9 mouse cellular contexts compared by ENCODE assay signal in genomic region chr2:129873489-129873888, GRCm38 (mm10).
DNase-seq lines count a peak whose midpoint lies in the region; ATAC-seq and TF ChIP-seq lines count a peak whose summit lies in the region.
"Had no signal": no experiment of that assay in that cellular context is flagged by ENCODE, and none has a peak within 500 bp of the region (broad histone marks: within the 10 kb centered on the region; RNA-seq: fewer than 3 reads in every experiment).

No protein-coding gene starts in this region.

- ATAC-seq in kidney, postnatal 0 days (replicated peaks; ENCODE audit: low FRiP score, low read depth) = no peak; the same call in 1 of the 2 replicates
- no peak for ATAC-seq in liver, embryonic 13.5 days (ENCODE audit: low read depth)
- ATAC-seq in neural tube, embryonic 13.5 days (ENCODE audit: low read depth) = peak; percentile 87

- intact Hi-C loops in heart, adult 2 months (cut with DNase I) = loop anchor here (1.0 to 5.0 kb wide), 4 partner anchors 73 to 371 kb away; partner anchors contain the start of gene Stk35

- H3K4me2 ChIP-seq in kidney, postnatal 0 days (ENCODE audit: low read length) = no peak overlapping the region
- no peak overlapping the region for H3K4me2 ChIP-seq in liver, embryonic 13.5 days
- H3K4me2 ChIP-seq in neural tube, embryonic 13.5 days = no peak overlapping the region
- H3K4me2 ChIP-seq: embryonic facial prominence, embryonic 12.5 days had no signal

- 4% methylated on average over 5 of the region's 5 CpGs for WGBS in heart, adult 2 months
- 5% methylated on average over 5 of the region's 5 CpGs for WGBS in kidney, postnatal 0 days
- 8% methylated on average over 5 of the region's 5 CpGs for WGBS in liver, embryonic 13.5 days (ENCODE audit: insufficient replicate concordance)
- 8% methylated on average over 5 of the region's 5 CpGs for WGBS in neural tube, embryonic 13.5 days

- H3K27ac ChIP-seq in heart, adult 2 months = no peak overlapping the region
- no peak overlapping the region for H3K27ac ChIP-seq in kidney, postnatal 0 days
- no peak overlapping the region for H3K27ac ChIP-seq in liver, embryonic 13.5 days
- no peak overlapping the region for H3K27ac ChIP-seq in neural tube, embryonic 13.5 days (replicated peaks)
- H3K27ac ChIP-seq in testis, adult 2 months (ENCODE audit: control insufficient read depth, insufficient read depth, low read depth, low read length) = no peak overlapping the region
- H3K27ac ChIP-seq: embryonic facial prominence, embryonic 12.5 days had no signal

- no peaks in the 10 kb centered on the region for H3K9me3 ChIP-seq in kidney, postnatal 0 days (replicated peaks; ENCODE audit: low read length)
- H3K9me3 ChIP-seq in liver, embryonic 13.5 days (replicated peaks) = no peaks in the 10 kb centered on the region
- no peaks in the 10 kb centered on the region for H3K9me3 ChIP-seq in neural tube, embryonic 13.5 days
- H3K9me3 ChIP-seq: embryonic facial prominence, embryonic 12.5 days had no signal

- TF ChIP-seq POLR2A in heart, adult 2 months (IDR thresholded peaks at IDR 0.05; ENCODE audit: insufficient read depth, low read depth, low read length) = no peak
- no peak for TF ChIP-seq POLR2A in testis, adult 2 months (IDR thresholded peaks at IDR 0.05; ENCODE audit: control insufficient read depth, low read depth, low read length)

- TF ChIP-seq CTCF in heart, adult 2 months (IDR thresholded peaks at IDR 0.05) = peak; percentile 94
- peak; percentile 97 for TF ChIP-seq CTCF in kidney, postnatal 0 days (IDR thresholded peaks at IDR 0.05; ENCODE audit: low read depth)
- TF ChIP-seq CTCF in testis, adult 2 months (IDR thresholded peaks at IDR 0.05; ENCODE audit: control insufficient read depth, insufficient read depth, insufficient replicate concordance, low read depth, low read length) = peak; percentile 80; the same call in 1 of the 2 replicates

- H3K4me1 ChIP-seq in heart, adult 2 months (ENCODE audit: control insufficient read depth, insufficient read depth, low read length) = no peaks in the 10 kb centered on the region
- no peaks in the 10 kb centered on the region for H3K4me1 ChIP-seq in kidney, postnatal 0 days (replicated peaks; ENCODE audit: insufficient read depth, low read length)
- no peaks in the 10 kb centered on the region for H3K4me1 ChIP-seq in liver, embryonic 13.5 days (replicated peaks)
- no peaks in the 10 kb centered on the region for H3K4me1 ChIP-seq in neural tube, embryonic 13.5 days (replicated peaks)
- H3K4me1 ChIP-seq in testis, adult 2 months (ENCODE audit: control insufficient read depth, insufficient read depth, low read length) = no peaks in the 10 kb centered on the region
- H3K4me1 ChIP-seq: embryonic facial prominence, embryonic 12.5 days had no signal

- no peak overlapping the region for H3K9ac ChIP-seq in heart, adult 2 months (ENCODE audit: low read depth, low read length)
- no peak overlapping the region for H3K9ac ChIP-seq in kidney, postnatal 0 days (ENCODE audit: low read depth, low read length)
- H3K9ac ChIP-seq in liver, embryonic 13.5 days = no peak overlapping the region
- no peak overlapping the region for H3K9ac ChIP-seq in neural tube, embryonic 13.5 days
- H3K9ac ChIP-seq: embryonic facial prominence, embryonic 12.5 days had no signal

- peak; percentile 73 for DNase-seq in 416B (ENCODE audit: low read depth)
- peak; percentile 54 for DNase-seq in adrenal gland, adult 8-10 months
- DNase-seq in embryo, embryonic 11.5 days (ENCODE audit: low read depth, low spot score) = peak; percentile 47
- DNase-seq in heart, adult 2 months = peak; percentile 66 to 86
- peak; percentile 85 for DNase-seq in kidney, postnatal 0 days (ENCODE audit: low spot score)
- DNase-seq in liver, embryonic 13.5 days = peak; percentile 16

- H3K27me3 ChIP-seq in heart, adult 2 months (ENCODE audit: control insufficient read depth, insufficient read depth, low read length) = no peaks in the 10 kb centered on the region
- H3K27me3 ChIP-seq in kidney, postnatal 0 days (ENCODE audit: insufficient read depth, low read length) = no peaks in the 10 kb centered on the region
- H3K27me3 ChIP-seq in liver, embryonic 13.5 days = no peaks in the 10 kb centered on the region
- H3K27me3 ChIP-seq in neural tube, embryonic 13.5 days = no peaks in the 10 kb centered on the region
- no peaks in the 10 kb centered on the region for H3K27me3 ChIP-seq in testis, adult 2 months (ENCODE audit: control insufficient read depth, insufficient read depth, low read length)
- H3K27me3 ChIP-seq: embryonic facial prominence, embryonic 12.5 days had no signal

- no peaks in the 10 kb centered on the region for H3K36me3 ChIP-seq in heart, adult 2 months (ENCODE audit: control insufficient read depth, insufficient read depth, low read length)
- no peaks in the 10 kb centered on the region for H3K36me3 ChIP-seq in kidney, postnatal 0 days (ENCODE audit: insufficient read depth, low read length)
- H3K36me3 ChIP-seq in liver, embryonic 13.5 days = no peaks in the 10 kb centered on the region
- H3K36me3 ChIP-seq in neural tube, embryonic 13.5 days = no peaks in the 10 kb centered on the region
- H3K36me3 ChIP-seq in testis, adult 2 months (ENCODE audit: control insufficient read depth, insufficient read depth, low read length) = no peaks in the 10 kb centered on the region
- H3K36me3 ChIP-seq: embryonic facial prominence, embryonic 12.5 days had no signal

- peak; percentile 90; the same call in 1 of the 2 replicates for TF ChIP-seq EP300 in heart, adult 2 months (IDR thresholded peaks at IDR 0.05; ENCODE audit: insufficient read depth, low read depth, low read length)

- no peaks in the 10 kb centered on the region for H3K79me2 ChIP-seq in heart, adult 2 months (replicated peaks; ENCODE audit: control insufficient read depth, insufficient read depth, low read length)

- no peak overlapping the region for H3K4me3 ChIP-seq in heart, adult 2 months
- H3K4me3 ChIP-seq in kidney, postnatal 0 days (replicated peaks; ENCODE audit: low read depth, low read length) = no peak overlapping the region
- no peak overlapping the region for H3K4me3 ChIP-seq in liver, embryonic 13.5 days (replicated peaks)
- no peak overlapping the region for H3K4me3 ChIP-seq in neural tube, embryonic 13.5 days
- no peak overlapping the region for H3K4me3 ChIP-seq in testis, adult 2 months (ENCODE audit: control insufficient read depth, low read depth, low read length)
- H3K4me3 ChIP-seq: embryonic facial prominence, embryonic 12.5 days had no signal

Comparison
In these comparisons a context has a peak if more than half of its experiments do, and no peak if none do; other contexts are left out.
1. DNase-seq: peak in every context shown above with its lines; median percentile 85 in kidney, postnatal 0 days; 76 in heart, adult 2 months; 73 in 416B; 54 in adrenal gland, adult 8-10 months; 47 in embryo, embryonic 11.5 days; 16 in liver, embryonic 13.5 days.